Mouse (Mus musculus) C2C12 (cell line): ENCODE data around the gene 2310061I04Rik. TPM values are rescaled to one million over a fixed set of nuclear protein-coding genes. Genes with fewer than 3 reads are reported as not detected.

Experiments
- H3K27me3 ChIP-seq: one replicate; pipeline ENCODE4 v1.6.1; 2011; ENCODE audit not compliant: control insufficient read depth, insufficient read depth, insufficient read length
- H3K36me3 ChIP-seq: one replicate; pipeline ENCODE4 v1.6.1; 2011; ENCODE audit not compliant: control insufficient read depth, insufficient read depth
- H3K4me3 ChIP-seq: one replicate; pipeline ENCODE4 v1.5.1; 2011; ENCODE audit warnings: mild to moderate bottlenecking, control low read depth; ENCODE audit not compliant: poor library complexity, insufficient read depth, severe bottlenecking
- H3K79me2 ChIP-seq: one replicate; pipeline ENCODE4 v1.6.1; 2011; ENCODE audit not compliant: control insufficient read depth, insufficient read depth
- H3K79me3 ChIP-seq: one replicate; pipeline ENCODE4 v1.6.1; 2011; ENCODE audit warnings: low read depth, control low read depth
- H3ac ChIP-seq: one replicate; pipeline ENCODE3; 2011; ENCODE audit warnings: low read depth; ENCODE audit not compliant: control insufficient read depth, insufficient read length
- CEBPB ChIP-seq: IDR thresholded peaks from one replicate; pipeline ENCODE4 v1.6.1; 2011; ENCODE audit warnings: low read depth, mild to moderate bottlenecking, control low read depth, moderate library complexity
- CTCF ChIP-seq: IDR thresholded peaks from one replicate; pipeline ENCODE4 v1.5.1; 2011; ENCODE audit not compliant: control insufficient read depth, insufficient read depth, insufficient read length
- FOSL1 ChIP-seq: IDR thresholded peaks from one replicate; pipeline ENCODE4 v1.8.0; 2011; ENCODE audit warnings: mild to moderate bottlenecking, low read length; ENCODE audit not compliant: poor library complexity, insufficient read depth, severe bottlenecking
- MAX ChIP-seq: IDR thresholded peaks from one replicate; pipeline ENCODE4 v1.6.1; 2011; ENCODE audit warnings: mild to moderate bottlenecking, control low read depth
- MYOD1 ChIP-seq: IDR thresholded peaks from one replicate; pipeline ENCODE4 v1.6.1; 2011; ENCODE audit warnings: low read depth; ENCODE audit not compliant: control insufficient read depth, insufficient read length
- MYOG ChIP-seq: IDR thresholded peaks from one replicate; pipeline ENCODE4 v1.6.1; 2011; ENCODE audit not compliant: control insufficient read depth, insufficient read length; ENCODE audit errors: extremely low read depth
- USF1 ChIP-seq: IDR thresholded peaks from one replicate; pipeline ENCODE4 v1.6.1; 2011; ENCODE audit warnings: low read depth, mild to moderate bottlenecking, control low read depth, moderate library complexity
- microRNA-seq: library from miRNA; unstranded; fragments of <30 nt; microRNA quantifications from one replicate; pipeline ENCODE4, GENCODE M21; 2019; ENCODE audit warnings: borderline microRNAs expressed
- polyA plus RNA-seq: library from polyadenylated mRNA; unstranded; fragments of >200 nt; fragmentation: generic; extraction: Trizol; gene quantifications from one replicate; pipeline ENCODE4 v1.2.1, GENCODE M21; 2012; ENCODE audit warnings: missing spikeins

The 2310061I04Rik gene
- polyA plus RNA-seq, 1 experiment = 36.0 TPM

- H3K36me3 ChIP-seq = peaks cover 33% of the 10 kb centered on the region
- no peaks in the 10 kb centered on the region for H3K27me3 ChIP-seq
- TF ChIP-seq FOSL1 = no peak
- no peak for TF ChIP-seq MAX
- no peak for TF ChIP-seq MYOD1
- no peak for TF ChIP-seq CEBPB
- TF ChIP-seq MYOG = no peak
- no peak for TF ChIP-seq USF1
- TF ChIP-seq CTCF = no peak
- no peak overlapping the region for H3K4me3 ChIP-seq
- H3K79me2 ChIP-seq = peaks cover 18% of the 10 kb centered on the region
- H3K79me3 ChIP-seq = peaks cover 2% of the 10 kb centered on the region
- no peak overlapping the region for H3ac ChIP-seq
Observed at GRCm38 (mm10) chr17:35859835-35860234, 37.4 kb downstream of the 2310061I04Rik start.

DNA sequence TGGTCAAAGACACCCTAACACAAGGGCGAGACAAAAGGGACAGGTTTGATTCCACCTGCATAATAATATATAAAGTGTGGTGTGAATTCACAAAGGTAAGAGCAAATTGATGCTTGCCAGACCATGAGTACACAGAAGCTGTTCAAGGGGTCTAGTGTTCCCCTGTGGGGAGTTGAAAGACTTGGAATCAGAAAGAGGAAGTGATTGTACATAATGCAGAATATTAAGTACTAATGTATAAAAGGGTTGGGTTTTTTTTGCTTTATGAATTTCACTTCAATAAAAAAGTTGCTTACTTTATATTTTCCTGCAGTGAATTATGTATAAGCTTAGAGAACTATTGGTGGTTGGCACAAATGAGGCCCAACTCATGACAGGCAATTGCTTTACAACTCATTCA, 37.9 kb downstream of the 2310061I04Rik start:
- H3K36me3 ChIP-seq = peaks cover 36% of the 10 kb centered on the region
- no peak overlapping the region for H3ac ChIP-seq
- H3K27me3 ChIP-seq = no peaks in the 10 kb centered on the region
- peaks cover 13% of the 10 kb centered on the region for H3K79me2 ChIP-seq
- H3K79me3 ChIP-seq = peaks cover 2% of the 10 kb centered on the region
- TF ChIP-seq CEBPB (no peak), MYOD1 (no peak), MYOG (no peak), USF1 (no peak), MAX (no peak), FOSL1 (no peak), CTCF (no peak)
- no peak overlapping the region for H3K4me3 ChIP-seq

- Histone ChIP-seq H3K27me3 (no peaks in the 10 kb centered on the region), H3K79me2 (no peaks in the 10 kb centered on the region), H3ac (no peak overlapping the region), H3K79me3 (no peaks in the 10 kb centered on the region), H3K4me3 (no peak overlapping the region), H3K36me3 (peaks cover 79% of the 10 kb centered on the region)
- TF ChIP-seq FOSL1 = no peak
- TF ChIP-seq CTCF = no peak
- no peak for TF ChIP-seq MYOG
- no peak for TF ChIP-seq CEBPB
- no peak for TF ChIP-seq MAX
- no peak for TF ChIP-seq MYOD1
- TF ChIP-seq USF1 = no peak
Observed at GRCm38 (mm10) chr17:35850974-35851373, 46.3 kb downstream of the 2310061I04Rik start.

DNA sequence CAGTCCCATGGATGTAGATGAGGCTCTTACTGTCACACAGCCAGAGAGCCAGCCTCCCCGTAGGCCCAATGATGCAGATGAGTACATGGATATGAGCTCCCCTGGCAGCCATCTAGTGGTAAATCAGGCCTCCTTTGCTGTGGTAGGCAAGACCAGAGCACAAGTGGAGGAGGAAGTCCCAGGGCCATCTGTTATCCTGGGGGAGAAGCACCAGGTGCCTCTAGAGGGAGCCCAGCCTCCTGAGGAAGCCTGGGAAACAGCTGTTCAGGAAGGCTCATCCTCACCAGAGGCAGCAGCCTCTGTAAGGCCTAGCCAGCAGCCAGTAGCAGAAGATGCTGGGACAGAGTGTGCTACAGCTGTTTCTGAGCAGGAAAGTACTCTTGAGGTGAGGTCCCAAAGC, 49.1 kb downstream of the 2310061I04Rik start:
- no peak overlapping the region for H3K4me3 ChIP-seq
- H3ac ChIP-seq = no peak overlapping the region
- TF ChIP-seq MAX = no peak
- no peak for TF ChIP-seq FOSL1
- TF ChIP-seq CTCF = peak; percentile 8
- no peak for TF ChIP-seq MYOG
- no peaks in the 10 kb centered on the region for H3K79me3 ChIP-seq
- no peaks in the 10 kb centered on the region for H3K27me3 ChIP-seq
- H3K79me2 ChIP-seq = peaks cover under 1% of the 10 kb centered on the region
- peaks cover 77% of the 10 kb centered on the region for H3K36me3 ChIP-seq

GRCm38 (mm10) chr17:35843514-35843913, 53.7 kb downstream of the 2310061I04Rik start:
- Histone ChIP-seq H3K36me3 (peaks cover 35% of the 10 kb centered on the region), H3K27me3 (no peaks in the 10 kb centered on the region), H3K79me2 (peaks cover 25% of the 10 kb centered on the region), H3K79me3 (peaks cover 6% of the 10 kb centered on the region), H3K4me3 (no peak overlapping the region), H3ac (no peak overlapping the region)
- TF ChIP-seq USF1 = no peak

Small RNA genes within 50 kb of the gene (microRNA-seq; reads per million reads assigned to microRNA genes)
- 5.3 reads per million, percentile 53 among the genes with 10 or more reads in this experiment for gene Gm28033
- gene Mir1894 = not detected

Other genes with a start within 250 kb of the 2310061I04Rik start
- gene Vars2, start 229.8 kb downstream of the 2310061I04Rik start, polyA plus RNA-seq = 12.6 TPM
- gene Gtf2h4, start 223.7 kb downstream of the 2310061I04Rik start, polyA plus RNA-seq = 40.6 TPM
- 56.6 TPM for gene Ddr1, start 192.8 kb downstream of the 2310061I04Rik start, polyA plus RNA-seq
- 55.2 TPM for gene Ier3, start 75.7 kb downstream of the 2310061I04Rik start, polyA plus RNA-seq
- 57.2 TPM for gene Flot1, start 74.2 kb downstream of the 2310061I04Rik start, polyA plus RNA-seq
- 1,881 TPM for gene Tubb5, start 59.1 kb downstream of the 2310061I04Rik start, polyA plus RNA-seq
- gene Mdc1, start 55.9 kb downstream of the 2310061I04Rik start, polyA plus RNA-seq = 16.6 TPM
- 25.5 TPM for gene Nrm, start 36.1 kb downstream of the 2310061I04Rik start, polyA plus RNA-seq
- gene Ppp1r18, start 31.8 kb downstream of the 2310061I04Rik start, polyA plus RNA-seq = 84.2 TPM
- gene Dhx16, start 17.6 kb downstream of the 2310061I04Rik start, polyA plus RNA-seq = 42.4 TPM
- 13.1 TPM for gene Atat1, start 12.6 kb upstream of the 2310061I04Rik start, polyA plus RNA-seq
- gene Mrps18b, start 19.0 kb upstream of the 2310061I04Rik start, polyA plus RNA-seq = 153 TPM
- gene Ppp1r10, start 19.0 kb upstream of the 2310061I04Rik start, polyA plus RNA-seq = 33.1 TPM
- gene Abcf1, start 72.3 kb upstream of the 2310061I04Rik start, polyA plus RNA-seq = 82.6 TPM
- gene Gnl1, start 82.4 kb upstream of the 2310061I04Rik start, polyA plus RNA-seq = 71.7 TPM
- gene Prr3, start 82.8 kb upstream of the 2310061I04Rik start, polyA plus RNA-seq = 13.7 TPM
- 0.16 TPM for gene H2-T24, start 123.1 kb upstream of the 2310061I04Rik start, polyA plus RNA-seq
- gene H2-T23, start 135.4 kb upstream of the 2310061I04Rik start, polyA plus RNA-seq = 7.0 TPM
- gene H2-T22, start 145.3 kb upstream of the 2310061I04Rik start, polyA plus RNA-seq = 21.7 TPM
- gene Gm6034, start 145.5 kb upstream of the 2310061I04Rik start, polyA plus RNA-seq = not detected
- gene Gm11127, start 160.9 kb upstream of the 2310061I04Rik start, polyA plus RNA-seq = 0.18 TPM
- gene Gm19684, start 224.2 kb upstream of the 2310061I04Rik start, polyA plus RNA-seq = not detected
- gene Gm7030, start 232.0 kb upstream of the 2310061I04Rik start, polyA plus RNA-seq = not detected